Mouse (Mus musculus): ENCODE measurements around the gene Samd8.

GRCm38 (mm10) chr14:21838336-21839017, 88.1 kb downstream of the Samd8 start:
- TF ChIP-seq CTCF (IDR thresholded peaks at IDR 0.05; ENCODE audit: insufficient read depth, low read length) (no peak), POLR2A (IDR thresholded peaks at IDR 0.05; ENCODE audit: borderline replicate concordance, extremely low read depth, low read depth, low read length) (no peak)
